Mouse (Mus musculus): ENCODE results near the gene Rbfox3. TPM values are rescaled to one million over a fixed set of nuclear protein-coding genes. Genes with fewer than 3 reads are reported as not detected.

Gene Rbfox3
- polyA plus RNA-seq, 1 experiment from 2014 or later = 0.09 TPM

GRCm38 (mm10) chr11:118770789-118771188, 140.6 kb downstream of the Rbfox3 start:
- no peak for ATAC-seq (replicated peaks; ENCODE audit: extremely low read depth, insufficient read depth, low FRiP score)
- H3K27me3 ChIP-seq (ENCODE audit: control insufficient read depth, insufficient read depth, low read length) = no peaks in the 10 kb centered on the region
- H3K9ac ChIP-seq (ENCODE audit: low read length) = no peak overlapping the region
- H3K36me3 ChIP-seq (ENCODE audit: control insufficient read depth, insufficient read depth) = no peaks in the 10 kb centered on the region
- H3K9me3 ChIP-seq (replicated peaks; ENCODE audit: control insufficient read depth, low read length) = no peaks in the 10 kb centered on the region
- H3K4me2 ChIP-seq (ENCODE audit: low read depth, low read length) = no peak overlapping the region
- no peak overlapping the region for H3K27ac ChIP-seq (ENCODE audit: low read length)
- WGBS = 91% methylated on average over 6 of the region's 7 CpGs
- no peak overlapping the region for H3K4me3 ChIP-seq (ENCODE audit: low read length)
- H3K4me1 ChIP-seq (ENCODE audit: control insufficient read depth, insufficient read depth, low read length) = no peaks in the 10 kb centered on the region

GRCm38 (mm10) chr11:118769542-118769941, 141.9 kb downstream of the Rbfox3 start:
- Histone ChIP-seq H3K4me1 (ENCODE audit: control insufficient read depth, insufficient read depth, low read length) (no peaks in the 10 kb centered on the region), H3K27ac (ENCODE audit: low read length) (no peak overlapping the region), H3K4me3 (ENCODE audit: low read length) (no peak overlapping the region), H3K36me3 (ENCODE audit: control insufficient read depth, insufficient read depth) (no peaks in the 10 kb centered on the region), H3K27me3 (ENCODE audit: control insufficient read depth, insufficient read depth, low read length) (no peaks in the 10 kb centered on the region), H3K9ac (ENCODE audit: low read length) (no peak overlapping the region), H3K9me3 (replicated peaks; ENCODE audit: control insufficient read depth, low read length) (no peaks in the 10 kb centered on the region), H3K4me2 (ENCODE audit: low read depth, low read length) (no peak overlapping the region)
- ATAC-seq (replicated peaks; ENCODE audit: extremely low read depth, insufficient read depth, low FRiP score) = no peak
- WGBS = 45% methylated on average over 2 of the region's 2 CpGs

- 54% methylated on average over 3 of the region's 3 CpGs for WGBS
- Histone ChIP-seq H3K4me2 (ENCODE audit: low read depth, low read length) (no peak overlapping the region), H3K4me1 (ENCODE audit: control insufficient read depth, insufficient read depth, low read length) (no peaks in the 10 kb centered on the region), H3K9ac (ENCODE audit: low read length) (no peak overlapping the region), H3K27ac (ENCODE audit: low read length) (no peak overlapping the region), H3K27me3 (ENCODE audit: control insufficient read depth, insufficient read depth, low read length) (no peaks in the 10 kb centered on the region), H3K36me3 (ENCODE audit: control insufficient read depth, insufficient read depth) (no peaks in the 10 kb centered on the region), H3K4me3 (ENCODE audit: low read length) (no peak overlapping the region), H3K9me3 (replicated peaks; ENCODE audit: control insufficient read depth, low read length) (no peaks in the 10 kb centered on the region)
- no peak for ATAC-seq (replicated peaks; ENCODE audit: extremely low read depth, insufficient read depth, low FRiP score)
Observed at GRCm38 (mm10) chr11:118768441-118768840, 143.0 kb downstream of the Rbfox3 start.

- WGBS = 51% methylated on average over 4 of the region's 4 CpGs
- no peaks in the 10 kb centered on the region for H3K9me3 ChIP-seq (replicated peaks; ENCODE audit: control insufficient read depth, low read length)
- H3K27me3 ChIP-seq (ENCODE audit: control insufficient read depth, insufficient read depth, low read length) = no peaks in the 10 kb centered on the region
- H3K36me3 ChIP-seq (ENCODE audit: control insufficient read depth, insufficient read depth) = no peaks in the 10 kb centered on the region
- no peak overlapping the region for H3K4me2 ChIP-seq (ENCODE audit: low read depth, low read length)
- no peak overlapping the region for H3K27ac ChIP-seq (ENCODE audit: low read length)
- no peak for ATAC-seq (replicated peaks; ENCODE audit: extremely low read depth, insufficient read depth, low FRiP score)
- H3K9ac ChIP-seq (ENCODE audit: low read length) = no peak overlapping the region
- H3K4me1 ChIP-seq (ENCODE audit: control insufficient read depth, insufficient read depth, low read length) = no peaks in the 10 kb centered on the region
- no peak overlapping the region for H3K4me3 ChIP-seq (ENCODE audit: low read length)
Observed at GRCm38 (mm10) chr11:118767411-118767810, 144.0 kb downstream of the Rbfox3 start.

GRCm38 (mm10) chr11:118760296-118760988, 151.0 kb downstream of the Rbfox3 start:
- H3K36me3 ChIP-seq (ENCODE audit: control insufficient read depth, insufficient read depth) = no peaks in the 10 kb centered on the region
- no peak overlapping the region for H3K9ac ChIP-seq (ENCODE audit: low read length)
- H3K4me3 ChIP-seq (ENCODE audit: low read length) = no peak overlapping the region
- no peak for ATAC-seq (replicated peaks; ENCODE audit: extremely low read depth, insufficient read depth, low FRiP score)
- H3K4me1 ChIP-seq (ENCODE audit: control insufficient read depth, insufficient read depth, low read length) = no peaks in the 10 kb centered on the region
- H3K4me2 ChIP-seq (ENCODE audit: low read depth, low read length) = no peak overlapping the region
- H3K27ac ChIP-seq (ENCODE audit: low read length) = no peak overlapping the region
- no peaks in the 10 kb centered on the region for H3K27me3 ChIP-seq (ENCODE audit: control insufficient read depth, insufficient read depth, low read length)
- no peaks in the 10 kb centered on the region for H3K9me3 ChIP-seq (replicated peaks; ENCODE audit: control insufficient read depth, low read length)
- 72% methylated on average over 12 of the region's 12 CpGs for WGBS

- no peaks in the 10 kb centered on the region for H3K36me3 ChIP-seq (ENCODE audit: control insufficient read depth, insufficient read depth)
- no peaks in the 10 kb centered on the region for H3K9me3 ChIP-seq (replicated peaks; ENCODE audit: control insufficient read depth, low read length)
- no peak overlapping the region for H3K9ac ChIP-seq (ENCODE audit: low read length)
- WGBS = 79% methylated on average over 8 of the region's 8 CpGs
- H3K27me3 ChIP-seq (ENCODE audit: control insufficient read depth, insufficient read depth, low read length) = 0 out of 2 replicates have a peak, but pooled peaks cover 2% of the 10 kb centered on the region
- no peak overlapping the region for H3K4me2 ChIP-seq (ENCODE audit: low read depth, low read length)
- H3K4me1 ChIP-seq (ENCODE audit: control insufficient read depth, insufficient read depth, low read length) = no peaks in the 10 kb centered on the region
- no peak for ATAC-seq (replicated peaks; ENCODE audit: extremely low read depth, insufficient read depth, low FRiP score)
- H3K4me3 ChIP-seq (ENCODE audit: low read length) = no peak overlapping the region
- H3K27ac ChIP-seq (ENCODE audit: low read length) = no peak overlapping the region
Observed at GRCm38 (mm10) chr11:118759228-118759627, 152.2 kb downstream of the Rbfox3 start.

- Histone ChIP-seq H3K27ac (ENCODE audit: low read length) (no peak overlapping the region), H3K27me3 (ENCODE audit: control insufficient read depth, insufficient read depth, low read length) (0 out of 2 replicates have a peak, but pooled peaks cover 2% of the 10 kb centered on the region), H3K9me3 (replicated peaks; ENCODE audit: control insufficient read depth, low read length) (no peaks in the 10 kb centered on the region), H3K4me3 (ENCODE audit: low read length) (no peak overlapping the region), H3K36me3 (ENCODE audit: control insufficient read depth, insufficient read depth) (no peaks in the 10 kb centered on the region), H3K4me2 (ENCODE audit: low read depth, low read length) (no peak overlapping the region), H3K4me1 (ENCODE audit: control insufficient read depth, insufficient read depth, low read length) (no peaks in the 10 kb centered on the region), H3K9ac (ENCODE audit: low read length) (no peak overlapping the region)
- no peak for ATAC-seq (replicated peaks; ENCODE audit: extremely low read depth, insufficient read depth, low FRiP score)
- 81% methylated on average over 10 of the region's 10 CpGs for WGBS
Observed at GRCm38 (mm10) chr11:118758277-118758990, 153.0 kb downstream of the Rbfox3 start.

- Histone ChIP-seq H3K27me3 (ENCODE audit: control insufficient read depth, insufficient read depth, low read length) (0 out of 2 replicates have a peak, but pooled peaks cover 2% of the 10 kb centered on the region), H3K4me3 (ENCODE audit: low read length) (no peak overlapping the region), H3K27ac (ENCODE audit: low read length) (no peak overlapping the region), H3K9me3 (replicated peaks; ENCODE audit: control insufficient read depth, low read length) (no peaks in the 10 kb centered on the region), H3K4me2 (ENCODE audit: low read depth, low read length) (no peak overlapping the region), H3K9ac (ENCODE audit: low read length) (no peak overlapping the region), H3K36me3 (ENCODE audit: control insufficient read depth, insufficient read depth) (no peaks in the 10 kb centered on the region), H3K4me1 (ENCODE audit: control insufficient read depth, insufficient read depth, low read length) (no peaks in the 10 kb centered on the region)
- WGBS = 85% methylated on average over 1 of the region's 1 CpGs
- ATAC-seq (replicated peaks; ENCODE audit: extremely low read depth, insufficient read depth, low FRiP score) = no peak
Observed at GRCm38 (mm10) chr11:118757488-118757887, 153.9 kb downstream of the Rbfox3 start.

- H3K27ac ChIP-seq (ENCODE audit: low read length) = no peak overlapping the region
- no peak for ATAC-seq (replicated peaks; ENCODE audit: extremely low read depth, insufficient read depth, low FRiP score)
- H3K9me3 ChIP-seq (replicated peaks; ENCODE audit: control insufficient read depth, low read length) = no peaks in the 10 kb centered on the region
- no peaks in the 10 kb centered on the region for H3K36me3 ChIP-seq (ENCODE audit: control insufficient read depth, insufficient read depth)
- no peak overlapping the region for H3K4me3 ChIP-seq (ENCODE audit: low read length)
- H3K4me1 ChIP-seq (ENCODE audit: control insufficient read depth, insufficient read depth, low read length) = no peaks in the 10 kb centered on the region
- no peak overlapping the region for H3K4me2 ChIP-seq (ENCODE audit: low read depth, low read length)
- WGBS = 78% methylated on average over 17 of the region's 17 CpGs
- no peak overlapping the region for H3K9ac ChIP-seq (ENCODE audit: low read length)
- 0 out of 2 replicates have a peak, but pooled peaks cover 2% of the 10 kb centered on the region for H3K27me3 ChIP-seq (ENCODE audit: control insufficient read depth, insufficient read depth, low read length)
Observed at GRCm38 (mm10) chr11:118755003-118755402, 156.4 kb downstream of the Rbfox3 start.

Measured in heart, embryonic 16.5 days (tissue).